Mouse (Mus musculus) hindlimb bud, embryonic 11.5 days (tissue): ENCODE measurements at regions not wholly inside any gene's neighbourhood (a gene's known extent, or its start where the extent isn't known, plus 50 kb on each side); places are given as distances from the start of the nearest gene placed in this dataset.
"Not testable (repeated sequence)": the region's sequence is repeated elsewhere in the genome, so short reads cannot be mapped to it uniquely, and the experiment has no call there.

Experiments
- DNase-seq: peaks from one replicate; pipeline ENCODE4 v3.0.0-alpha.2; 2012; ENCODE audit warnings: low read depth, low spot score; ENCODE audit errors: extremely low spot score

DNA sequence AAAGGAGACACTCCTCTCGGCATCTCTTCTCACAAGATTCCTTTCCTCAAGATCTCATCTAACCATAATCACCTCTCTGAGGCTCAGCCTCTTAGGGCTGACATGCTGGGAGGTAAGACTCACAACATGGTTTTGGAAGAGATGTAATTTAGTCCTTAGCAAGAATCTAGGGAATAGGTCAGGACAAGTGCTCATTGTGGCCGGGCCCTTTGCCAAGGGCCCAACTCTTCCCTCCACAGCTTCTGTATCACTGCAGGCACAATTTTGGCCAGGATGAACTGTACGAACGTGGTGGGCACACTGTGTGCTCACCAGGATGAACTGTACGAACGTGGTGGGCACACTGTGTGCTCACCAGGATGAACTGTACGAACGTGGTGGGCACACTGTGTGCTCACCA lies 154.0 kb upstream of the Hs6st1 start:
- DNase-seq = not testable (repeated sequence)

DNA sequence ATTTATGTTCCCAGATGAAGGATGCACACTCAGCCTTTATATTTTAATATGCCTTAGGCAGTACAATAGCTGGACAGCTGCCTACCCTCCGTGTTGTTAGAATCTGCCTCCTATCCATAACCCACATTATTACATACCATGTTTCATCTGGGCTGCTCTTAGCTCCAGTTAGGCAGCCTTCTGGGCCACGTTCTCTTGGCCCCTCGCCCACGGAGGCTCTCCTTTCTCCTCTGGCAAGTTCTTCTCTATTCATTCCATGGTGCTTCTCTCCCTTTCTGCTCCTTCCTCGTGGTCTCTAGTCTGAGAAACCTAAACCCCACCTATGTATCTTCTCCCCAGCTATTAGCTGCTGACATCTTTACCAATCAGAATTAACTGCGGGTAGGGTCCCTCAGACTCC lies 152.7 kb upstream of the Hs6st1 start:
- DNase-seq = no peak

DNA sequence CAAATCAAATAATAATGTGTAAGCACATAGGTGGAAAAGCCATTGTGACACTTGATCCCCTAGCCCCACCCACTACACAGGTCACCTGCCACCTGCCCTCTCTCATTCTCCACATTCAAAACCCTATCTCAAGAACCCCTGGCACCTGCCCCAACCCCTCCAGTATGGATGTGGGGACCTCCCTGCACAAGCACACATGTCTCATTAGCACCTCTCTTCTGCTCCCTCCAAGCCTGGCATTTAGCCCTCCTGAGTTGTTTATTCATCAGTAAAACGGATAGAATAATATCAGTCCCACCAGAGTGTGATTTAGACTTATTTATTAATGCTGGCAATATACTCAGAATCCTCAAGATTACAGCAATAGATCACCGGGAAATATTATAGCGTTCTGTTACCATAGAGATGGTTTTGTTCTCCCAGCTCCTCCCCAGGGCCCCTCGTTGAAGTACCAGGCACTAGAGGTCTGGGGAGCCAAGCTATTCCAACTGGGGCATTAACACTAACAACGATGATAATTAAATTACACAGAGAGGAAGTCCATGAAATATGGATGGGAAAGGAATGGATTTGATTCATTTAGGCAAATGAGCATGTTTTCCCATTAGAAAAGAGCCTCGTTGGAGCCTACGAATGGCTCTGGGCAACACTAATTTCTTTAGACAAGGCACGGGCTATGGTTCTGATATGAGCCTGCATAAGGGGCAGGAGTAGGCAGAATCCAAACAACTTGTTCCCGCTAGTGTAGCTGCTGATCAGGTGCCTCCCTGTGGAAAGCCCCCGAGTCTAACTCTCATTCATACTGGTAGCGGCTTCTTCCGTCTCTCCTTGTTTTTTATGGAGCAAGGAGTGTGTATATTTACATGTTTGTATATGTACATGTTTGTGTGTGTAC lies 148.1 kb upstream of the Hs6st1 start:
- DNase-seq = no peak

DNA sequence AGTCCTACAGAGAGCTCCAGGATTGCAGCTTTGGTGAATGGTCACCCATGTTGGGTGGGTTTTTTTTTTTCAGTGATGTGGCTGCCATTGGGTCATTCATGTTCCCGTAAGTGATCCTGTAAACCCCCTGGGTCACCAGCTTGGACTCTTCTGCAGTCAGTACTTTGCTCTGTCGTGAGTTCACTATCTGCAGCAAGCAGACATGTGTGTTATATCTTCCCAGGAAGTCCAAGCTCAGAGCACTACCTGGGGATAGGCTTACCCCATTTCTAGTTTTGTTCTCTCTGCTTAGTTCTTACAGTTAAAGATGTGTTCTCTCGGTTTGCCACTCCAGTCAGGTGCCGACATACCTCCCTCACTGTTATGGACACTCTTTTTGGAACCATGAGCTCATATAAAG lies 143.4 kb upstream of the Hs6st1 start:
- no peak for DNase-seq

DNA sequence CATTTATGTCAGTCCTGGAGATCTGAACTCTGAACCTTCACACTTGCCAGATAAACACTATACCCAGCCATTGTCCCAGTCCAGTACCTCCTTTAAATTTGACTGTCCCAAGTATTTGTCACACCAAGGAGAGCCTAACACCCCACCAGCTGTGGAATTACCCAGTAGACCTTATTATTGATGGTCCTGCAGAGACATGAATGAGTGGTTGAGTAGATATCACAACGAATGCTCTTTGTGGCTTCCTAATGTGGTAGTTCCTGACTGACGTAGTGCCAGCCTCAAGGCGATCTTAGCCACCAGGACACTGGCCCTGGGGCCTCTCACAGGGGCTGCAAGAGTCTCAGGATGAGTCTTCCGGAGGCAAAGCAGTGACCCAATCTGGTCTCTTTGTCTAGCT lies 142.9 kb upstream of the Hs6st1 start:
- DNase-seq = no peak

DNA sequence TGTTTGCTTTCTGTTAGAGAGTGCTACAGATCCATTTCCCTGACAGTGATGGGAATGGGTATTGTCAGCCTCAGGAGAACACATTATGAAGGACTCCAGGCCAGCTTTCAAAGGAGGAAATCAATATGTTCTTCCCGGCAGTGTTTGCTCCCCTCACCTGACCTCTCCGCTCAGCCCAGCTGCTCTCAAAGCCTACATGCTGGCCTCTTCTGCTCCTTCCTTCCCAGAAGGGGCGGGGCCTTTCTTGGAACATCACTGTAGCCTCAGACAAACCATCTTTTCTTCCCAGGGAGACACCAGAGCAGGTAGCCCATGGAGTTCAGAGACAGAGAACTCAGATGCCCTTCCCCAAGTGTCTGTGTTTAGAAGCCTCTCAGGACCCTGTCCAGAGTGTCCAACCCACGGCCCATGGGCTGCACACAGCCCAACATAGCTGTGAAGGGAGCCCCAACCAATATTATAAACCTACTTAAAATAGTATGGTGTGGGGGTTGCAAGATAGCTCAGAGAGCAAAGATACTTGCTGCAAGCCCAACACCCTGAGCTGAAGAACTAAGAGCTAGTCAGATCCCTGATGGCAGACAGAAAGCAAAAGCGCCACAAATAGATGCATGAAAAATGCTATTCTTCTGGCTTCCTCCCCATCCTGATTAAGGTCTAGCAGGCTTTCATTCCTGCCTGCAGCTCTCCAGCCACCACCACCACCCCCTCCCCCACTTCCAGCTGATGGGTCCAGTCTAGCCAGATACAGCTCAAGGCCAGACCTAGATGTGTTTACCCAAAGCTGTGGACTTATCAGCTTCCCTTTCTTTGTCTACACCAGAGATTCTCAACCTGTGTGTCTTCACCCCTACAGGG lies 141.8 kb upstream of the Hs6st1 start:
- no peak for DNase-seq

DNA sequence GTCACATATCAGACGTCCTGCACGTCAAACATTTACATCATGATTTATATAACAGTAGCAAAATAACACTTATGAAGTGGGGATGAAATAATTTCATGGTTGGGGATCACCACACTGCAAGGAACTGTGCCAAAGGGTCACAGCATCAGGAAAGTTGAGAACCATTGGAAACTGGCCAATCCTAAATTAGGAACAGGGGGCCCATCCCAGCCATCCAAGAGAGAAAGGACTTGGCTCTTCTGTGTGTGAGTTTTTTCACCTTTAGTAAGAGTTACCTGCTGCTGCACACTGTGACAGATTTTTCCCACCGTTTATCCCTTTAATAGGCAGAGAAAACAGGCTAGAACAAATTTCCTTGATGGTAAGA lies 141.2 kb upstream of the Hs6st1 start:
- DNase-seq = no peak

DNA sequence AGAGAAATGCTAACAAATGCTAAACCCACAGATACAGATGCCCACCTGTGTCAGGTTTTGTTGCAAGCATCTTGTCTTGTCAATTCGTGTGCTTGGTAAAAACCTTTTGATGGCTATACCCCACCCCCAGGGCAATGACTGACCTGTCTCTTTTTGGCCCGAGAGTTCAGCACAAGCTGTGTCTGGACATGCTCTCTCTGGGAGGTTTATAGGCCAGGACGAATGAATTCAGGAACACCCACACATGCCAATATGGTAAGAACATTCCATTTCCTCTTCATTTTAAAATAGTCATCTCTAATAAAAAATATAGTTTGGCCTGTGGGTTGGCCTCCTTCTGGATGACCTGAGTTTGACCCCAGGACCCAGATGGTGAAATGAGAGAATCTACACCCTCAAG lies 137.8 kb upstream of the Hs6st1 start:
- no peak for DNase-seq

DNA sequence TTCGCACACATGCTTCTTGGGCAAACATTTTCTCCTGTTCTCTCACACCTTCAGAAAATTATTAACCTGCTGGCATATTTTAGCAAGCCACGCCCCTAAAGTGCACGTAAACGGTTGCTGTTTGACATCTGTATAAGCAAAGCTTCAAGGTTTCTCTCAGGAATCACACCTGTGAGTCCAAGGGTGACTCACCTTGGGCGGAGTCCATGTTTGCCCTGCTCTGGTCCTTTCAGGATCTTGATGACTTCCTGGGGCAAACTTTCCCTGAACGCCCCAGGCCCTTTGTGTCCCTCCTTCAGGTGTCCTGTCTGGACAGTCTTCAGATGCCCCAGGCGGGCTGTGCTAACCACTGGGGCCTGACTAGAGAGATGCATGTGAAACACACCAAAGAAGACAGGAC lies 137.1 kb upstream of the Hs6st1 start:
- DNase-seq = no peak

DNA sequence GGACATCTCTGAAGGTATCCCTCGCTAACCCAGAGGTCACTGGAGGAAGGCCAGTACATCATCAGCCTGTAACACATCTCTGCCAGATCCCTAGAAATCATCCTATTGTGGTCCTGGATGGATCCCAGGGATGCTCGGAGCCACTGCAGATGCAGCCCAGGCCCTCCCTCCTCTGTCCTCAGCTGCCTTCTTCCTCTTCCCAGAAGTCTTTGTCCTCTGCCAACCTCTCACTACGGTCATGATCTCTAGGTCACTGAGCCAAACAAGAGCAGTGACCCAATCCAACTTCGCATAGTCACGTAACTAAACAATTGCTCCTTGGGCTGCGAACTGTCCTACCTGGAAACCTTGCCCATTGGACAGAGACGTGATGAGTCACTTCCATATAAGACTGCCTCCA lies 134.7 kb upstream of the Hs6st1 start:
- no peak for DNase-seq

DNA sequence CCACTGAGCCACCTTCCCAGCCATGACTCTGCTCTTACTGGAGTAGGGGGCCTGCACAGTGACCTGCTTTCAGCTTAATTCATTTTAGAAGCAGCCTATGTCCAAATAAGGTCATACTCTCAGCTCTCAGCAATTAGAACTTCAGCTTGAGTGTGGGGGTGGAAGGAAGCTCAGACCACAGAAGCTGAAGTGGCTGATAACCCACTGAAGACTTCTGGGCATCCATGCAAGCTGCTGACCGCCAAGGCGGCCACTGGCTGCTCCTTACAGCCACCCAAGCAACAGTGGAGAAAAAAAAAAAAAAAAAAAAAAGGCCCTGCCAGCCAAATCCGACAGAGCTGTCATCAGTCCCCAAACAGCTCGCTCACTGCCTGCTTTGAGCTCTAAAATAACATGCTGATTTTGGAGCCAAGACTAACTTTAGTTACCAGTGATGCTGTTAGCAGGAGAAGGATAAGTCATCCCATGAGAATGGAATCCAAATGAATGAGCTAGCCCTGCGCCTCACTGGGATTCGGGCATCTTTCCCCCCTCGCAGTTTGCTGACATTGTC lies 133.0 kb upstream of the Hs6st1 start:
- DNase-seq = no peak

DNA sequence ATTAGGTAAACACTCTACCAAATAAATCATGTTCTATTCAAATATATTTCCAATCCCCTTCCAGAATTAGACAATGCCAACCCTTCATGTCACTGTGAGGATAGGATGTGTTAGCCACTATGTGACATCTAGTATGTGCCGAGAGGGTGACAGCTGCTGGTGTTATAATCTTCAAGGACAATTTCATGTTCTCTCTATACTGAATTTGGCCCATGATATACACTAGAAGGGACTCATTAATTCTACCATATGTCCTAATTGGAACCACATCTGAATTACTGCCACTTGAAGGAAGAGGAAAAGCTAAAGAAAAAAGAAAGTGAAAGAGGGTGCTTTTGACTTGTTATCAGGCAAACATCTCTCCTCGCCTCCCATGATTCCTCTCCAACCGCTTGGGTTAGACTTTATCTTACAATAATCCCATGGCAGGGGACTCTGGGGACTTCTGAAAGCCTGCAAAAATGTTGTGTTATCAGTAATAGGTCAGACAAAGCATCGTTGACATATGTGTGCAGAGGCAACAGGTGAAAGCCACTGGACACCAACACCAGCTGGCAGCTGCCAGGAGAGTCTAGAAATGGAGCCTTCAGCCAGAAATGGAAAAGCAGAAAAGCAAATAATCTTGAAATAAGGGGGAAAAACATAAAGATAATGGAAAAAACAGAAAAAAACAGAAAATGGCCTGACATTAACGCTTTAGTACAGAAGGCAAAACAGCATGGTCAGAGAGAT lies 131.7 kb upstream of the Hs6st1 start:
- DNase-seq = no peak

DNA sequence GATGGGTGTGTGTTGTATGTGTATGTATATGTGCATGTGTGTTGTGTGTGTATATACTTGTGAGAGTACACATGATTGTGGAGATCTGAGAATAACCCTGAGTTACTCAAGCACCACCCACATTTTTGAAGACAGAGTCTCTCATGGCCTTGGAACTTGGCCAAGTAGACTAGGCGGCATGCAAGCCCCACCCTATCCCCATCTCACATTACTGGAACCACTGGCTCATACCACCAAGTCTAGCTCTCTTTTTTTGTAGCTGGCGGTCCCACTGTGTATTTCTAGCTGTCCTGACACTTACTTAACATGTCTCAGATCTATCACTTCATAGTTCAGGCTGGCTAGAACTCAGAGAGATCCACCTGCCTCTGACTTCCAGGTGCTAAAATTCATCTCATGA lies 128.0 kb upstream of the Hs6st1 start:
- DNase-seq = no peak

DNA sequence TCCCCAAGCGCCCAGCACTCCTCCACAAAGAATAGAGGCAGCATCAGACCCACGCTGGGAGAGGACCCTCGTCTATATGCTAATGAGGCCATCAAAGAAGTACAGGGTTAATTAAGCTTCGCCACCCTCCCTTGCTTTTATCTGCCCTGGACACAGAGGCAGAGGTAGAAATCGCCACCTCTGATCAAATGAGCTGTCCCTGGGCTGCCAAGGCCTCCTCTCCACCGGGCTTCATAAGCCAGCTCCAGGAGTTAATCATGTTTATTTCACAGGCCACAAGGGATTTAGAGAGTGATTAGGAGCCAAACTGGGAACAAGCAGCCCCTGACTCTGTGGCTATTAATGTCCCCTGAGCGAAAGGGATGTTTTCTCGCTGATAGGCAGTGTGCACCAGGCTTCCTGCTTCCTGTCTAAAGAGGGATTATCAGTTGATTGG lies 126.5 kb upstream of the Hs6st1 start:
- DNase-seq = no peak

DNA sequence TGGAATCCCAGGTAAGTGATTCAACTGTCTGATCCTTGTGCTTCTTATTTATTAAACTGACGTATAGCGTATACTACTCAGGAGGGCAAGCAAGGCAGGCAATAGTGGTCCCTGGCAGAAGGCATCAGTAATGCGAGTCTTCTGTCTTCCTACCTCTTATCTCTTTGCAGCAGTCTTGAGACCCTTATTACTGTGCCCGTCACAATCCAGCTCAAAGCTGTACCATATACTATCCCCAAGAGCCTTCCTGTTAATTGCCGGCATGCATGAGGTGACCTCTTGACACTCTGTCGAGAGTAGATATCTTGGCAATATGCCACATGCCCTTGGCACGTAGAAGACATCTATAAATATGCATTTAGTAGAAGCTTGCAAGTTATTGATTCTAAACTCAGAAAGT lies 126.0 kb upstream of the Hs6st1 start:
- DNase-seq = no peak

DNA sequence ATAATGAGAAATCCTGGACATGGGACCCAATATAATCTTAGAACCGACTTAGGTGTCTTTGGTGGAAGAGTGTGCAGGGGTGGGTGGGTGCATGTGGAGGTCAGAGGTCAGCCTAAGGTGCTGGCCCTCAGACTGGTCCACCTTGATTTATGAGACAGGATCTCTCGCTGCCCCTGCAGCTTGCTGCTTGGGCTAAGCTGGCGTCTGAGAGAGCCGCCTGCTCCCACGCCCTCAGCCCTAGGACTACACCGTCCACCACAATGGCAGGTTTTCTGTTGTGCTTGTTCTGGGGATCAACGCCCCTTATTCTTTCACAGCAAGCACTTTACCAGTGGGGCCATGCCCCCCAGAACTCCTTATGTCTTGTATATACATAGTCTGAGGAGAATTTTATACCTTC lies 124.4 kb upstream of the Hs6st1 start:
- no peak for DNase-seq

DNA sequence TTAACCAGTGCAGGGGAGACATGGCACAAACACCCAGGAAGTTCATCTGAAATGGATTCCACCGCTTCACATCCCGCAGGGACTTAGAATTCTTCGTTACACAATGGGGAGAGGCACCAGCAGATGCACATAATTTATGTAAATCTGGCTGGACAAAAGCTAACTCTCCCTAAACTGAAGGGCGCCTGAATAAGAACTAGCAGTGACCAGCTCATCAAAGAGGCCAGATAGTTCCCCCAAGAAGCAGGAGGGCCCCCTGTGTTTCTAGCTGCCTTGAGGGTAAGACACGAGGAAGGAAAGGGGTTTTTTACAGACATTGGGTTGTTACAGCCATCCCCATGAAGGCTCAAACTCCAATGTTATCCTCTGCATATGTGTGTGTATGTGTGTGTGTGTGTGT lies 123.8 kb upstream of the Hs6st1 start:
- no peak for DNase-seq

DNA sequence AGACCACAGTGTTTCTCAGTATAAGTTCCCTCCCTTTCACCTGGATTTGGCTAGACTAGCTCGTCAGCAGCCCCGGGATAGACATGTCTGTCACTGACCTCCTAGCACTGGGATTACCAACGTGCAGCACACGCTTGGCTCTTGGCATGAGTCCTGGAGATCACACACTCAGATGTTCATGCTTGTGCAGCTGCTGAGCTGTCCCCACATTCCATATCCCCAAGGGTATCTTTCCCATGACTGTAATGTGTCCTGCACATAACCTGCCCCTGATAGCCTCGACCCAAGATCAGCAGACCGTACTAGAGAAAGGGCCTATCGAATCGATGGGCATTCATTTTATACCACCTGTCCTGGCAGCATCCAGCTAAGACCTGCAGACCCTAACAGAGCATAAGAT lies 123.4 kb upstream of the Hs6st1 start:
- no peak for DNase-seq

DNA sequence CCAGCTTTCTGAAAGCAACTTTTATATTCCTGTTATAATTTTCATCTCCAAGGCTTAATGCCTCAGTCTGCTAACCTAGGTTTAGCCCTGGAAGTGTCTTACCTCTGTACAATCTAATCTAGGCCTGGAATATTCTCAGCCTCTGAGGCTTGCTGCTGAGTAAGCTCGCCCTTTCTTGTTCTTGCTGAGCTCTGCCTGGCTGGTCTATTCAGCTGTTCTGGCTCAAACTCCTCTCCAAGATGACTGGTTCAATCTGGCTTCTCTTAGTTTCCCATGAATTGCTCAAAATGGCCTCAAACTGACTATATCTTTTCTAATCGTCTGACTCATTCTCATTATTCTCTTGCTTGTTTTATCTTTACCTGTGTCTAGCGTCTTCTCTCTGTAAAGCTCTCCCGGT lies 122.6 kb upstream of the Hs6st1 start:
- DNase-seq = no peak

DNA sequence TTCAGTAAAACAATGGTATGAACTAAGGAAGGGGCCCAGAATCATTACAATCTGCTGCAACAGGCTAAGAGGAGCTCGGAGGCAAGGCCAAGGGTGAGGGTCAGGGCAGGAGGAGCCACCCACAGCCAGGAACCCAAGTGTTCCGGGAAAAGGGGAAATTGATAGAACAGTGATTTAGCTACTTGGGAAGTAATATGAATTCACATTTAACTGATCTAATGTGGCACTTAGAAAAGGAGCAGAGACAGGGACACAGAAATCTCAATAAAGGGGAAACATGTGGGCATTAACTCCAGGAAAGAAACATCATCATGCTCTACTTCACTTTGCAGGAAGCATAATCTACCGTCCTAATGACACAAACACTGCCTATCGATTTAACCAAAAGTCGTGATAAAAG lies 120.1 kb upstream of the Hs6st1 start:
- no peak for DNase-seq

DNA sequence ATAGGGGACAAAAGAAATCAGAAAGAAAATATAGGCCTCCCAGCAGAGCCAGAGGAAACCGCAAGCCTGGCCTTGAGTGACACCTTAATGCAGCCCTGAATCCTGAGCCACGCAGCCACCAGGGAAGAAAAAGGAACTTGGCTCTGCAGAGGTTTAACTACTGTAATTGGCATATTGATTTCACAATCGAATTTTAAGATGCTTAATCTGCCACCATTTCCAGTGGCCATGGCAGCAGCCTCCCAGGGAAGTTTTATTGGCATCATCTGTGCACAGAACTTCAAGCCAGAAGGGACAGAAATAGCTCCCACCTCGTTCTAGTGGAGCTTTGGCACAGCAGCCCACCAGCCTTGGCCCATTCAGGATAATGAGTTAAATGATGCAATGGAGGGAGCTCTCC lies 117.1 kb upstream of the Hs6st1 start:
- DNase-seq = no peak
